Mouse (Mus musculus): ENCODE measurements at regions not wholly inside any gene's neighbourhood (a gene's known extent, or its start where the extent isn't known, plus 50 kb on each side); places are given as distances from the start of the nearest gene placed in this dataset.
A peak's percentile ranks its signal among the peaks of the same experiment; 100 is the strongest.

- no peak for DNase-seq (ENCODE audit: low spot score)
Measured at GRCm38 (mm10) chr5:83091483-83091882, 263.5 kb downstream of the Tecrl start.

GRCm38 (mm10) chr5:83054819-83055218 is 300.2 kb downstream of the Tecrl start:
- peak; percentile 45 for DNase-seq (ENCODE audit: low spot score)

- no peak for DNase-seq (ENCODE audit: low spot score)
Measured at GRCm38 (mm10) chr5:83047214-83047613, 307.8 kb downstream of the Tecrl start.

GRCm38 (mm10) chr5:83029703-83030102 is 325.3 kb downstream of the Tecrl start:
- DNase-seq (ENCODE audit: low spot score), result no peak

DNA sequence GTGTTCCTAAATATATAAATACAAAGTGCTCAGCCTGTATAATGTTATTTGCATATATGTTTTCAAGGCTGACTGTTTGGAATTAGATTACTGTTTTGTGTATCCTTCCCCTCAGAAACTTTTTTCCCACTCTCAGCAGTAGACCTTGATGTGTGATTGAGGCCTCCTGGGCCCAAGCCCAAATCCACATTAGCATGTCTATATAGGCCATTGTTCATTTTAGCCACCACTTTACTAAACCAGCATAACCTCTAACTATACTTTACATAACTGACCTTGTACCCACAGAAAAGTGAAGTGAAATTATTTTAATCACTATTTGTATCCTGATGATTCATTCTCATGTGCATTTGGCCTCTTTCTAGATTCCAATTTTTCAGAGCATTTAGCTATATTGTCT is 349.0 kb downstream of the Tecrl start:
- DNase-seq (ENCODE audit: low spot score), result no peak

GRCm38 (mm10) chr5:82989056-82989455 is 365.9 kb downstream of the Tecrl start:
- DNase-seq (ENCODE audit: low spot score), result no peak

GRCm38 (mm10) chr5:82969315-82969714 is 385.7 kb downstream of the Tecrl start:
- no peak for DNase-seq (ENCODE audit: low spot score)

DNA sequence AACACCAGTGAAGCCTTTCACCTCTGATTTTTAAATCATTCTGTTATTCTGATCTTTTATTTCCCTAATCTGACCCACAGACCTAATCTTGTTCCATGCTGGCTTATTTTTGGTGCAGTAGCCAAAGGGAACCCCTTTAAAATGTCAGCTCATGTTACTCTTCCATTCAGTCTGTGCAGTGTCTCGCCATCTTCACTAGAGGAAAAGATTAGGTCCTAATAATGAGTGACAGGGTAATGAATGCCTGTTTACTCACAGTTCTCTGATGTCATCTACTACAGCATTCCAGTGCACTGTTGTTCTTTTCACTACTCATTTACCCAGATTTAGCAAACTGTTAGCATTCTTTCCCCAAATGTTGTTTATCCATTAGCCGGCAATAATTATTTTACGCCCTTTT is 388.2 kb downstream of the Tecrl start:
- no peak for DNase-seq (ENCODE audit: low spot score)

DNA sequence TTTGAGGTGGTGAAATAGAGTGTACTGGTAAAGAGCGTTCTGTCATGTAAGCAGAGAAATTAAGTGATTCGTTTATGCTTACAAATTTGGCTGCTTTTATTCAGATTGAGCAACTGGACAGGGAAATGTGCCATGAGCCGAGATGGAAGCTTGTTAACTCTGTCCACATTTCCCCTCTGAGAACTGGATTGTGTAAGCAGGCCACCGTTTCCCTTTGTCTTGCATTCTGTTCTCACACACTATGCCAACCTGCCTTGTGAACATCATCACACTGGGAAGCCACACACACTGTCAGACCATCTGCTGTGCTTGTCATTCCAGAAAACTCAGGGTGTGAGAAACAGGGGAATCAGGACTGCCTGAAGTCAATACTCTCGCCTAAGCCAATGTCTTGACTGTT is 388.8 kb downstream of the Tecrl start:
- no peak for DNase-seq (ENCODE audit: low spot score)

DNA sequence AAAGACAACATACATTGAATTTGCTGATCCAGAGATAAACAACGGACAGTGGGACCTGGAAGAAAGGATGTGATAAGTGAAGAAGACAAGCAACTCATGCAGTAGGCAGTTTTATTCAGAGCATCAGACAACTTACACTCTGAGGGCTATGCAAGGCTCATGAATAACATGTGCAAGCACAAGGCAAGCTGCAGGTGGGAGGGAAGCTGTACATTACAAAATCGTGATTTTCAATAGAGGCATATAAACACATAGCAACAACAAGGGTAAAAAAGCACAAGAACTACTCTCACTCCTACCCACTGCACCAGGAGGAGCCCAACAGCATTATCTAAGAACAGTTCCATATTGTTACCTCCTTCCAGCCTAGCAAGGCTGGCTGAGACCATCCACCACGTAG is 390.5 kb downstream of the Tecrl start:
- DNase-seq (ENCODE audit: low spot score), result no peak

- no peak for DNase-seq (ENCODE audit: low spot score)
Measured at GRCm38 (mm10) chr5:82956012-82956411, 399.0 kb downstream of the Tecrl start.

GRCm38 (mm10) chr5:82947060-82947459 is 407.9 kb downstream of the Tecrl start:
- no peak for DNase-seq (ENCODE audit: low spot score)

DNA sequence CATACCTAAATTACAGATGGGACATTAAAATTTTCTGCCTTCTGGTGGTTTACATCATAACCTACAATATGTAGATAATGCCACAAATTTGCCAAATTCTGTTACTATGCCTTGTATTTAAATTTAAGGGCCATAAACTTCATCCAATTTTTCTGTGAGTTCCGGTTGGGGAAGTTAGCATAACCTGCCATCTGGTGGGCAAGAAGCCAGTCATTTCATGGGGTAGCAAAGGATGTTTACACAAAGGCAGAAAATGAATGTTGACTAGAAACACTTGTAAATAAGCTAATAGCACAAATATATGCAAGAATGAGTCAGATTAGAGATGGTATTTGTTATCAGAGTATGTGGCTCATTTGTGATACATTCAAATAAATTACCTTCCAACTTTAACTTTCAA is 415.2 kb downstream of the Tecrl start:
- DNase-seq (ENCODE audit: low spot score), result no peak

GRCm38 (mm10) chr5:82899347-82899746 is 455.6 kb downstream of the Tecrl start:
- DNase-seq (ENCODE audit: low spot score), result no peak

DNA sequence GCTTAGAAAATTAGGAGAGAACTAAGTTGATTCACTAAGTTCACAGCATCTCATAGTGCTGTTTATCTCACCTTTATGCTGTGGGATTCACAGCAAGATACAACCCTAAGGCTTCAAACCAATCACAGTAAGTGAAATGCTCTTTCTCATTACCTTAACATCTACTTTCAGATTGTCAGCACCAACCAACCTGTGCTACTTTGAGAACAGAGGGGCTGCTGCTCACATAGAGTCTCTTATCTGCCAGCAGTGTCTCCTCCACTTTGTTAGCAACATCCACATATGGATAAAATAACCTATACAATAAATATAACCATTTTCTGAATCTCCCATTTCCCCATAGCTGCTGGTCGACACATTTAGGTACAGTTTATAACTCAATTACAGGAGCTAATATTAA is 456.1 kb downstream of the Tecrl start:
- DNase-seq (ENCODE audit: low spot score), result no peak

DNA sequence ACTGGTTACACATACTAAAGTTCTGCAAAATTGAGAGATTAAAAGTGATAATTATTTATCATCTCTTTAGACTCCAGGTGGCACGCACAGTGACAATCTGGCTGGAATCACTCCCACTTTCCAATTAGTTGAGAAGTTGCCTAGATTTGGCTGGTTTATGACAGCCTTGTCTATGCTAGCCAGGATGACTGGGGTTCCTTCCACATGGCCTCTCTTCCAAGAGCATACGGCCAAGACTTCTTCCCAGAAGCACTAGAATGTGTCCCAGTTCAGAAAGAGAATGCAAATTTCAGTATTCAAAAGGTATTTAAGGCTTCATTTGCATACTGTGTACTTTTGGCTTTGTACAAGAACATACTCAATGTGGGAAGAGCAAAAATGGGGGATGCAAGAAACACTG is 456.6 kb downstream of the Tecrl start:
- DNase-seq (ENCODE audit: low spot score), result peak; percentile 17

- no peak for DNase-seq (ENCODE audit: low spot score)
Measured at GRCm38 (mm10) chr5:82869264-82869663, 485.7 kb downstream of the Tecrl start.

- DNase-seq (ENCODE audit: low spot score), result no peak
Measured at GRCm38 (mm10) chr5:82864347-82864746, 490.6 kb downstream of the Tecrl start.

- DNase-seq (ENCODE audit: low spot score), result peak; percentile 2
Measured at GRCm38 (mm10) chr5:82825327-82825726, 529.7 kb downstream of the Tecrl start.

DNA sequence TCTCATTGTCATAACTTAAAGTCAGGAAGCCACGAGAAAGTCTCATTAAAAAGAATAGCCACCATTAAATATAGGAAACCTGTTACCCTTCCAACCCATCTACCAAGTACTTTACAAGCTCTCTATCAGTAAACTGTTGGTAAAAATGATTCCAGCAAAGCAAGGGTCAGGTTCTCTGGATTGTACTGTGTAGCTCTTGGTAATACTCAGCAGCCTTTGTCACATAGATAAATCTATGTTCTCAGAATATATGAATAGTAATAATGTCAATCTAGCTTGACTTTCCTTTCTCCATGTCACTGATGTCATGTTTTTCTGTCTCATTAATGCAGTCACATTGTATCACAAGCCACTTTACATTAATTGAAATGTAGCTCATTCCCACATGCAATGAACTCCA is 561.8 kb downstream of the Tecrl start:
- no peak for DNase-seq (ENCODE audit: low spot score)

Data from left cerebral cortex, adult 11 months (tissue).